Mouse (Mus musculus) erythroblast, embryonic 14.5 days (primary cell): ENCODE data around the gene Por.

Source experiments
- GATA1 ChIP-seq: IDR thresholded peaks from 2 replicates; pipeline ENCODE4 v1.6.1; 2012; ENCODE audit warnings: low read length, inconsistent platforms, mixed read lengths
- TAL1 ChIP-seq: IDR thresholded peaks from 3 replicates; pipeline ENCODE4 v1.6.1; 2012; ENCODE audit warnings: low read length, inconsistent platforms, mixed read lengths

DNA sequence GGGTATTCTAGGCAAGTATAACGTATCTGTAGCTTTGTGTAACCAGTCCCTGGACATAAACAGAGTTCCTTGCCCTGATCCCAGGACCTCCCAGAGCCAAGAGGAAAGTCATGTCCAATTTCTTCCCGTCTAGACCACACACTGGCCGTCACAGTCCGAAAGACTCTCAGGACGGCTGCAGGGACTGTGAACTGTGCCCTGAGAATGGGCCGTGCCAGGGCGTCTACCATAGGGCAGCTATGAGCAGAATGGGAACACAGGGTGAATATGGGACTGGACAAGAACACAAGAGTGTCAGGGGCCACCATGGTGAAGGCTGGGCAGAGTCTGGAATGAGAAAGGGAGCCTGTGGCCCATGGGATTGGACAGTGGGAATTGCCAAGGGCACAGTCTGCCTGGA lies 9.3 kb upstream of the Por start:
- TF ChIP-seq TAL1 (no peak), GATA1 (no peak)
